10 mouse cellular contexts compared by ENCODE assay signal in genomic region chr7:127931351-127932135, GRCm38 (mm10). TPM values are rescaled to one million over a fixed set of nuclear protein-coding genes. Genes with fewer than 3 reads are reported as not detected.
DNase-seq lines count a peak whose midpoint lies in the region; ATAC-seq lines count a peak whose summit lies in the region.
"Had no signal": no experiment of that assay in that cellular context is flagged by ENCODE, and none has a peak within 500 bp of the region (broad histone marks: within the 10 kb centered on the region; RNA-seq: fewer than 3 reads in every experiment).

No protein-coding gene starts in this region.

- H3K9ac ChIP-seq in hindbrain, embryonic 13.5 days, result peak overlapping the region; percentile 39; the same call in 1 of the 2 replicates
- no peak overlapping the region for H3K9ac ChIP-seq in liver, embryonic 16.5 days (ENCODE audit: low read depth, low read length)
- H3K9ac ChIP-seq: neural tube, embryonic 13.5 days had no signal

- ATAC-seq in hindbrain, embryonic 13.5 days (ENCODE audit: low FRiP score), result no peak
- peak; percentile 33 for ATAC-seq in liver, embryonic 16.5 days (ENCODE audit: low read depth)
- no peak for ATAC-seq in monocyte, adult 5-6 weeks (replicated peaks; ENCODE audit: insufficient number of reproducible peaks, low FRiP score, low TSS enrichment, poor library complexity, severe bottlenecking)
- no peak for ATAC-seq in frontal cortex, adult (ENCODE audit: low TSS enrichment)

- WGBS in hindbrain, embryonic 13.5 days, result 43% methylated on average over 13 of the region's 13 CpGs
- 57% methylated on average over 13 of the region's 13 CpGs for WGBS in liver, embryonic 16.5 days (ENCODE audit: insufficient replicate concordance)

- H3K36me3 ChIP-seq in hindbrain, embryonic 13.5 days, result peaks cover 10% of the 10 kb centered on the region
- no peaks in the 10 kb centered on the region for H3K36me3 ChIP-seq in liver, embryonic 16.5 days (ENCODE audit: control insufficient read depth, insufficient read depth)

- peaks cover 24% of the 10 kb centered on the region for H3K4me1 ChIP-seq in hindbrain, embryonic 13.5 days (replicated peaks)
- peaks cover 25% of the 10 kb centered on the region for H3K4me1 ChIP-seq in liver, embryonic 16.5 days (ENCODE audit: control insufficient read depth, low read depth, low read length)

- no peak overlapping the region for H3K4me2 ChIP-seq in hindbrain, embryonic 13.5 days
- peak overlapping the region; percentile 37 for H3K4me2 ChIP-seq in liver, embryonic 16.5 days (ENCODE audit: low read depth, low read length)
- H3K4me2 ChIP-seq: neural tube, embryonic 13.5 days had no signal

- H3K4me3 ChIP-seq in hindbrain, embryonic 13.5 days, result no peak overlapping the region
- peak overlapping the region; percentile 12; the same call in 1 of the 2 replicates for H3K4me3 ChIP-seq in liver, embryonic 16.5 days (ENCODE audit: low read depth, low read length)
- H3K4me3 ChIP-seq: erythroblast, embryonic 14.5 days; neural tube, embryonic 13.5 days had no signal

- H3K27ac ChIP-seq in hindbrain, embryonic 13.5 days, result no peak overlapping the region
- peak overlapping the region; percentile 69 for H3K27ac ChIP-seq in liver, embryonic 16.5 days (ENCODE audit: low read length)
- H3K27ac ChIP-seq: neural tube, embryonic 13.5 days had no signal

- peaks cover 50% of the 10 kb centered on the region for H3K27me3 ChIP-seq in hindbrain, embryonic 13.5 days
- no peaks in the 10 kb centered on the region for H3K27me3 ChIP-seq in liver, embryonic 16.5 days (ENCODE audit: control insufficient read depth, insufficient read depth, low read depth, low read length)

- DNase-seq in adrenal gland, adult (ENCODE audit: inconsistent age in 2 of 2, low spot score in 1 of 2), result peak; percentile 57 to 79
- DNase-seq in adrenal gland, adult 8-10 months, result no peak
- peak; percentile 31 for DNase-seq in adipocyte (ENCODE audit: low spot score)
- no peak for DNase-seq in c-Kit-positive CD71-positive TER-119-positive erythroid progenitor cells, embryonic 14.5 days (ENCODE audit: low spot score)

- no peaks in the 10 kb centered on the region for H3K9me3 ChIP-seq in hindbrain, embryonic 13.5 days
- H3K9me3 ChIP-seq in liver, embryonic 16.5 days (replicated peaks; ENCODE audit: control insufficient read depth, low read length), result no peaks in the 10 kb centered on the region
- H3K9me3 ChIP-seq: neural tube, embryonic 13.5 days had no signal

RNA-seq across cellular contexts. Expression of gene Prss8, which starts 1.6 kb away (rescaled TPM):
- under 1 TPM in 1 of 4 experiments, not detected in 3; 0.16 TPM for total RNA-seq in adrenal gland, adult 8-10 months (2022)
- 0.26 and 0.30 TPM in 2 replicates for polyA plus RNA-seq in hindbrain, embryonic 13.5 days (2015; fragmentation: Nextera tagmentation; extraction: Ambion mirVana)
- polyA plus RNA-seq in liver, embryonic 16.5 days (2015; fragmentation: Nextera tagmentation; extraction: Ambion mirVana), result 14.8 and 18.5 TPM in 2 replicates
- not detected in 3 replicates for total RNA-seq in monocyte, adult 5-6 weeks (2017)
- polyA plus RNA-seq: erythroblast, embryonic 14.5 days had no signal

RNA-seq across cellular contexts. Expression of gene Prss36, which starts 15.0 kb away (rescaled TPM):
- 10 to 100 TPM in 2 of 4 experiments, 1 to 10 TPM in 2; 8.4 to 10.5 (median 9.6) TPM for total RNA-seq in adrenal gland, adult 8-10 months (2022)
- polyA plus RNA-seq in hindbrain, embryonic 13.5 days (2015; fragmentation: Nextera tagmentation; extraction: Ambion mirVana), result 11.8 and 13.3 TPM in 2 replicates
- 2.9 and 3.0 TPM in 2 replicates for polyA plus RNA-seq in liver, embryonic 16.5 days (2015; fragmentation: Nextera tagmentation; extraction: Ambion mirVana)
- total RNA-seq in monocyte, adult 5-6 weeks (2017), result 1.1 TPM in 2 of 3 replicates, not detected in the other

RNA-seq across cellular contexts. Expression of gene Kat8, which starts 19.2 kb away (rescaled TPM):
- 10 to 100 TPM; 29.0 to 33.4 (median 31.1) TPM for total RNA-seq in adrenal gland, adult 8-10 months (2022)
- polyA plus RNA-seq in hindbrain, embryonic 13.5 days (2015; fragmentation: Nextera tagmentation; extraction: Ambion mirVana), result 47.1 and 50.9 TPM in 2 replicates
- polyA plus RNA-seq in liver, embryonic 16.5 days (2015; fragmentation: Nextera tagmentation; extraction: Ambion mirVana), result 12.9 and 13.3 TPM in 2 replicates
- total RNA-seq in monocyte, adult 5-6 weeks (2017), result 48.9 to 58.0 TPM (median 55.2 TPM) in 3 replicates

RNA-seq across cellular contexts. Expression of gene Bckdk, which starts 27.7 kb away (rescaled TPM):
- 100 to 1,000 TPM; 108 to 147 (median 120) TPM for total RNA-seq in adrenal gland, adult 8-10 months (2022)
- 59.7 and 66.8 TPM in 2 replicates for polyA plus RNA-seq in hindbrain, embryonic 13.5 days (2015; fragmentation: Nextera tagmentation; extraction: Ambion mirVana)
- polyA plus RNA-seq in liver, embryonic 16.5 days (2015; fragmentation: Nextera tagmentation; extraction: Ambion mirVana), result 45.9 and 51.1 TPM in 2 replicates
- 10.0 to 27.5 TPM (median 12.5 TPM) in 3 replicates for total RNA-seq in monocyte, adult 5-6 weeks (2017)

RNA-seq across cellular contexts. Expression of gene Fus, which starts 35.7 kb away (rescaled TPM):
- 100 to 1,000 TPM; 106 to 430 (median 307) TPM for total RNA-seq in adrenal gland, adult 8-10 months (2022)
- polyA plus RNA-seq in hindbrain, embryonic 13.5 days (2015; fragmentation: Nextera tagmentation; extraction: Ambion mirVana), result 397 and 402 TPM in 2 replicates
- polyA plus RNA-seq in liver, embryonic 16.5 days (2015; fragmentation: Nextera tagmentation; extraction: Ambion mirVana), result 86.5 and 92.3 TPM in 2 replicates
- 85.2 to 172 TPM (median 110 TPM) in 3 replicates for total RNA-seq in monocyte, adult 5-6 weeks (2017)

Comparison
In these comparisons a context has a peak if more than half of its experiments do, and no peak if none do; other contexts are left out.
1. DNase-seq: peak in adrenal gland, adult (2 of 2) and adipocyte (single experiment); none in adrenal gland, adult 8-10 months (single experiment) and c-Kit-positive CD71-positive TER-119-positive erythroid progenitor cells, embryonic 14.5 days (single experiment).